Mouse (Mus musculus) embryonic facial prominence, embryonic 13.5 days (tissue): Measurements from ENCODE around the gene Dmrt1. TPM values are rescaled to one million over a fixed set of nuclear protein-coding genes. Genes with fewer than 3 reads are reported as not detected.

Source experiments
- ATAC-seq: fragments of 200-750 bp; cut with Nextera tagmentation; 2 replicates; pipeline ENCODE4 v1.8.0; 2017; ENCODE audit warnings: low read depth; ENCODE audit not compliant: insufficient number of reproducible peaks, insufficient read depth, low FRiP score, low TSS enrichment
- H3K27ac ChIP-seq: fragments of 300-500 bp; sonication (generic); 2 replicates; pipeline ENCODE4 v1.5.1; 2015; ENCODE audit warnings: moderate library complexity, mild to moderate bottlenecking, inconsistent platforms
- H3K27me3 ChIP-seq: fragments of 300-500 bp; sonication (generic); 2 replicates; pipeline ENCODE4 v1.6.1; 2015; ENCODE audit warnings: mild to moderate bottlenecking, inconsistent platforms
- H3K36me3 ChIP-seq: fragments of 300-500 bp; sonication (generic); 2 replicates; pipeline ENCODE4 v1.6.1; 2015; ENCODE audit warnings: mild to moderate bottlenecking, inconsistent platforms
- H3K4me1 ChIP-seq: fragments of 300-500 bp; sonication (generic); 2 replicates; pipeline ENCODE4 v1.6.1; 2015; ENCODE audit warnings: inconsistent platforms
- H3K4me2 ChIP-seq: fragments of 300-500 bp; sonication (generic); 2 replicates; pipeline ENCODE4 v1.6.1; 2015; ENCODE audit warnings: moderate library complexity, mild to moderate bottlenecking, inconsistent platforms
- H3K4me3 ChIP-seq: fragments of 300-500 bp; sonication (generic); 2 replicates; pipeline ENCODE4 v1.5.1; 2015; ENCODE audit warnings: mild to moderate bottlenecking, inconsistent platforms
- H3K9ac ChIP-seq: fragments of 300-500 bp; sonication (generic); 2 replicates; pipeline ENCODE4 v1.6.1; 2015; ENCODE audit warnings: mild to moderate bottlenecking, inconsistent platforms
- H3K9me3 ChIP-seq: fragments of 300-500 bp; sonication (generic); 2 replicates; pipeline ENCODE4 v1.6.1; 2016; ENCODE audit warnings: inconsistent platforms
- WGBS: fragments of 180-500 bp; shearing (Covaris S2); methylation state at CpG from one replicate; pipeline ENCODE4 v1.1.7; 2015; ENCODE audit warnings: mixed read lengths; 5-methylcytosine and 5-hydroxymethylcytosine counted together
- polyA plus RNA-seq: library from polyadenylated mRNA; unstranded; fragments of >200 nt; fragmentation: Nextera tagmentation; extraction: Ambion mirVana; gene quantifications from 2 replicates; pipeline ENCODE4 v1.2.1, GENCODE M21; 2015

Dmrt1 gene
- polyA plus RNA-seq, 1 experiment from 2014 or later, result 0.20 TPM

DNA sequence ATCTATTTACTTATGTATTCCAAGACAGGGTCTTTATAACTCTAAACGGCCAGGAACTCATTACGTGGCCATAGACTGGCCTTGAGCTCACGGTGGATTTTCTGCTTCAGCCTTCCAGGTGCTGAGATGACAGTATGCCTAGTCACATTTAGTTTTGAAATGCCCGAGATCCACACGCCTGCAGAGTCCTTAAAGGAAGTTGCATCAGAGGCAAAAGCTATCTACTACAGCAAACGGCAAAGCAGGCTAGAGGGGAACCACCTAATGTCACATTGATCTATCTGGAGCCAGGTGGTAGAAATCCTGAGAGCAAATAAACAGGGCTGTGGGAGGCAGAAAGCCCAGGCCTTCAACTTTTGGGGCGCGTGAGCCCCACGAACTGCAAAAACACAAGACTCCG, 540 bp upstream of the Dmrt1 start:
- no peak overlapping the region for H3K4me3 ChIP-seq
- H3K9ac ChIP-seq, result no peak overlapping the region
- WGBS, result 30% methylated on average over 10 of the region's 10 CpGs
- no peaks in the 10 kb centered on the region for H3K36me3 ChIP-seq
- H3K9me3 ChIP-seq, result peaks cover 4% of the 10 kb centered on the region; the same call in 1 of the 2 replicates
- H3K4me1 ChIP-seq, result peaks cover 16% of the 10 kb centered on the region
- no peak for ATAC-seq
- H3K27me3 ChIP-seq, result peaks cover 83% of the 10 kb centered on the region
- H3K27ac ChIP-seq, result no peak overlapping the region
- peak overlapping the region; percentile 61; the same call in 1 of the 2 replicates for H3K4me2 ChIP-seq

DNA sequence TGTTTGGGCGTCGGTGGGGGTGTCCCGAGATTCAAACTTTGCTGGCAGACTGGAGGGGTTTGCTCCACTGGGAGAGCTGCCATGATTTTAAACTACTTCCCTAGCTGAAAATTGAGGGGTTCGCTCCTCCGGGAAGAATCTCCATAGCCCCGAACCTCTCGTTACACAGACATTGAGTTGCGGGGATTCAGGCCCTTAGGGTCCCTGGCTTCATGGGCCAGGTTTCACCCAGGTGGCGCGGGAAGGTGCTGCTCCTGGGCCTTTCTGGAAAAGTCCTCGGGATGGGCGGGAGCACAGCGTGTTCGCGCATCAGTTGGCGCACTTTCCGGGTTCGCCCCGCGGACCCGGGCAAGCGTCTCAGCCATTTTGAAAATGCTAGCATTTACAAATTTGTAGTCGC, 1.2 kb downstream of the Dmrt1 start:
- WGBS, result 2% methylated on average over 23 of the region's 23 CpGs
- peak overlapping the region; percentile 61 for H3K4me2 ChIP-seq

DNA sequence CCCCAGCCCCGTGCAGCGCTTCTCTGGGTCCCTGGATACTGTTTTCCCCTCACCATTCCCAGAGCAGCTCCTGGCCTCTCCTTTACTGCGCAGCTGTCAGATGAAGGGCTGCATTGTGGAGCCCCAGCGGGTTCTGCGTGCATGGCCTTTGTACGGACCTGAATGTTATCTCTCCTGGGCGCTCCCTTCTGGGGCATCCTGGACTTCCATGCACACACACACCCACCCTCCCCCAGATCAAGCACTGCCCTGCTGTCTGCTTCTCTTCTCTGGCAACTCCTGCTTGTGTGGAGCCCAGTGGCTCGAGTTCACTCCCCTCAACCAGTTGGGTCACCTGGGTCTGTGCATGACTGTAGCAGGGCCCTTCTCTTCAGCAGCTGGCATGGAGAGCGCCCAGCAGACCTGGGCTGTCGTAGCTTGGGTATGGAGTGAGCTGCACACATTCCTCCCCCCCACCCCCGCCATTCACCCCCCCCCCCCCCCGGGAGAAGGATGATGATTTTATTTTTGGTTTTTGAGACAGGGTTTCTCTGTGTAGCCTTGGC, 9.6 kb downstream of the Dmrt1 start:
- no peak overlapping the region for H3K9ac ChIP-seq
- H3K9me3 ChIP-seq, result no peaks in the 10 kb centered on the region
- H3K36me3 ChIP-seq, result no peaks in the 10 kb centered on the region
- H3K27ac ChIP-seq, result no peak overlapping the region
- H3K27me3 ChIP-seq, result peaks cover 37% of the 10 kb centered on the region
- WGBS, result 31% methylated on average over 12 of the region's 12 CpGs
- H3K4me3 ChIP-seq, result no peak overlapping the region
- H3K4me2 ChIP-seq, result no peak overlapping the region
- H3K4me1 ChIP-seq, result no peaks in the 10 kb centered on the region
- 0 out of 2 replicates have a peak, but pooled peaks have one; percentile 56 for ATAC-seq

More for the DNA sequence above, 1.2 kb downstream of the Dmrt1 start:
- no peak for ATAC-seq
- Histone ChIP-seq H3K4me3 (peak overlapping the region; percentile 38), H3K27ac (no peak overlapping the region), H3K4me1 (peaks cover 16% of the 10 kb centered on the region), H3K9me3 (peaks cover 4% of the 10 kb centered on the region; the same call in 1 of the 2 replicates), H3K36me3 (no peaks in the 10 kb centered on the region), H3K27me3 (peaks cover 82% of the 10 kb centered on the region), H3K9ac (no peak overlapping the region)

DNA sequence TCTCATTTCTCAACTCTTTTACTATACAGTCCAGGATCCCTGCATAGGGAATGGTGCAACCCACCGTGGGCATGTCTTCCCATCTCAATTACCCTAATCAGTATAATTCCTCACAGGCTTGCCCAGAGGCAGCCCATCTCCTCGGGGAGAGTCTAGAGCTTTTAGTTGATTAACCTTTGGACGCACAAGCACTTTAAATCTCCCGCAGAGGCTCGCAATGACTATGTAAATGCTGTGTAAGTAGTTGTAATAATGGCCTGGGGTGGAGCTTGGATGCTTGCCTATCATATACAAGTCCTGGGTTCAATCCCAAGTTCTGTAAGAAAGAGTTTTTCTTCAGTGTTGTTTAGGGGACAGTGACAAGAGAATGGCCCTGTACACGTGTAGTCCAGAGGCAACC, 18.7 kb downstream of the Dmrt1 start:
- Histone ChIP-seq H3K27ac (no peak overlapping the region), H3K27me3 (no peaks in the 10 kb centered on the region; the same call in 1 of the 2 replicates), H3K9me3 (no peaks in the 10 kb centered on the region), H3K4me2 (no peak overlapping the region), H3K36me3 (no peaks in the 10 kb centered on the region), H3K4me1 (no peaks in the 10 kb centered on the region), H3K9ac (no peak overlapping the region), H3K4me3 (no peak overlapping the region)
- ATAC-seq, result no peak
- WGBS, result 63% methylated on average over 6 of the region's 6 CpGs

DNA sequence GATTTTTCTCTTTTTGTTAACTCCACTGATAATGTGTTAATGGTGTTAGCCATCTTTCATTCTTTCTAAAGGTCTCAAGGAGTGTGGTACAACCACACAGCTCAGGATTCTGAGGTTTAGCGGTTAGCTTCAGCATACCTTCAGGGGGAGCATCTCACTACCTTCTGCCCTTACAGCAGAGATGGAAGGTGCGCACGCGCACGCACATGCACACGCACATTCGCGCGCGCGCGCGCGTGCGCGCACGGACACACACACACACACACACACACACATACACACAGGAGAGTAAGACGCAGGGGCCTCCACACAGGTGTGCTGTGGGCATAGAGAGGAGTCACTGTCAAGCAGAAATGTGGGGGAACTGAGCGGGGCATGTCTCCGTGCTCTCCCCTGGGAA, 20.3 kb downstream of the Dmrt1 start:
- no peak overlapping the region for H3K4me2 ChIP-seq
- WGBS, result 98% methylated on average over 20 of the region's 20 CpGs
- H3K4me3 ChIP-seq, result no peak overlapping the region
- ATAC-seq, result no peak
- H3K27ac ChIP-seq, result no peak overlapping the region
- H3K4me1 ChIP-seq, result no peaks in the 10 kb centered on the region
- H3K36me3 ChIP-seq, result no peaks in the 10 kb centered on the region
- no peaks in the 10 kb centered on the region; the same call in 1 of the 2 replicates for H3K27me3 ChIP-seq
- H3K9me3 ChIP-seq, result no peaks in the 10 kb centered on the region
- no peak overlapping the region for H3K9ac ChIP-seq

DNA sequence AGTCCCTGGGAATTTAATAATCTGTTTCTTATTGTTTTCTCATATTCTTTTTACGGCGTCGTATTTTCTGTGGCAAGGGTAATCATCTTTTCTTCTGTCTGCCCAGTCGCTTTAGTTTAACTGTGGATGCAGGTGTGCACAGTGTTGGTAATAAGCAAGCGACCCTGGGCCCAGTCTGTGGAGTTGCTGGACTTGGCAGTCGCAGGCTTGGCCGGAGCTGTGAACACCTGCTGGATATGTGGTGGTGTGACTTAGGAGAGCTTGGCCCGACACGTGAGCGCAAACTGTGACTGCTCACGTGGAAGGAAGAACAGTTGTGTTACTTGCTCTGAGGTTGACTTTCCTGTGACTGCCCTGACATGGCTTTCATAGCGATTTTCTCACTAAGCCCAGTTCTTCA, 24.3 kb downstream of the Dmrt1 start:
- Histone ChIP-seq H3K4me2 (no peak overlapping the region), H3K4me1 (no peaks in the 10 kb centered on the region), H3K27me3 (no peaks in the 10 kb centered on the region), H3K9me3 (peaks cover 5% of the 10 kb centered on the region; the same call in 1 of the 2 replicates), H3K27ac (no peak overlapping the region), H3K4me3 (no peak overlapping the region), H3K9ac (no peak overlapping the region), H3K36me3 (no peaks in the 10 kb centered on the region)
- 67% methylated on average over 12 of the region's 12 CpGs for WGBS
- ATAC-seq, result no peak

DNA sequence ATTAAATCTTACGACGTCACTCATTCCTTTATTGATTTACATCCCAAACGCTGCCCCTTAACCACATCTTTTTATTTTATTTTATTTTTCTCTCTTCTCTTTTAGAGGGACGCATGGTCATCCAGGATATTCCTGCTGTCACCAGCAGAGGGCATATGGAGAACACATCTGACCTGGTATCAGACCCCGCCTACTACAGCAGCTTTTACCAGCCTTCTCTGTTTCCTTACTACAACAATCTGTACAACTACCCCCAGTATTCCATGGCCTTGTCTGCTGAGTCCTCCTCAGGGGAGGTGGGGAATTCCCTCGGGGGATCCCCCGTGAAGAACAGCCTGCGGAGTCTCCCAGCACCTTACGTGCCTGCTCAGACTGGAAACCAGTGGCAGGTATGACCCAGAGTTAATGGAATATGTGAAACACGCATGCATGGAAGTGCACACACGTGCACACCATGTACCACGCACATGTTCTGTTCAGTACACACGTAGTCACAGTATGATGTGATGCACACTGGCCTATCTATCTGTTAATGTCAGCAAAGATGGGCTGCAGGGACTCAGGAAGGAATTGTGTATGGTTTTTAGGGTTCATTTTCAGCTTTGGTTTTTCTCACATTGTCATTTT, 40.4 kb downstream of the Dmrt1 start:
- no peak overlapping the region for H3K9ac ChIP-seq

DNA sequence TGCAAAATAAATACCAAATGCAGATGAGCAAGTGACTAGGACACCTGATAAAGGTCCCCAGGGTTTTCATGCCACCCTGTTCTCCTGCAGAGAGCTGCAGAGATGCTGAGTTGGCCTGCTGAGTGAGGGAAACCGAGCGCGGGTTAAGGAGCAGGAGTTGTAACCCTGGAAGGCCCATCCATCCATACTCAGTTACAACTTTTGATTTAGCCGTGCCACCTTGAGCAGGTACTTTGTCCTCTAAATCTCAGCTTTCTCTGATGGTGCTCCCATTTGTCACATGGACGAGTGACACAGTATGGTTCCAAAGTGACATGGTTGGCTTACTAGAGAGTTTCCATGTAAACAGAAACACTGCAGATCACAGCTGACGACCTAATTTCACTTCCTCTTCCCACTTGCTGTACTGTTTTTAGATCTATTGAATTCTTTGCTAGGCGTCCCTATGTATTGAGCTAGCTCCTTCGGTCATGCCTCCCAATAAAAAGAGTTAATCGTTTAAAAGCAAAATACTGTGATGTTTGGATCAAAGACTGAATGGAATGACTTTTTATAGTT, 41.7 kb downstream of the Dmrt1 start:
- WGBS, result 76% methylated on average over 9 of the region's 9 CpGs

More for the DNA sequence above, 40.4 kb downstream of the Dmrt1 start:
- Histone ChIP-seq H3K4me2 (no peak overlapping the region), H3K4me3 (no peak overlapping the region), H3K27ac (no peak overlapping the region), H3K27me3 (peaks cover 8% of the 10 kb centered on the region), H3K4me1 (no peaks in the 10 kb centered on the region), H3K9me3 (no peaks in the 10 kb centered on the region), H3K36me3 (no peaks in the 10 kb centered on the region)
- ATAC-seq, result 0 out of 2 replicates have a peak, but pooled peaks have one; percentile 37
- WGBS, result 32% methylated on average over 13 of the region's 13 CpGs

DNA sequence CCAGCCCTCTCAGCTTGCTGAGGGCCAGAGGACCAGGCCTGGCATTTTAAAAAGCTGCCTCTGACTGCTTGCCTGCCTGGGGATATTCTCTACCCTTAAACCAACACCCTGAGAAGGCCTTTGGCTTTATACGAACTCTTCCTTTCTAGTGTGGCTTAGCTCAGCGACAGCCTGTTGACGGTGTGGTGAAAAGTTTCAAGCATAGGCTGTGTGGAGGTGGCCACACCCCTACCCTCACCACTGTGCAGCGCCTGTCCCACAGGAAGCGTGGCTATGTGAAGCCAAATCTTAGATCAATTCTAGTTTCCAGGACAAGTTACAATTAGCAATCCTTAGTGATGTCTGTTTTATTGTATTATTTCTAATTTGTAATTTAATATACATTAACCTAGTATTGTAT, 44.9 kb downstream of the Dmrt1 start:
- Histone ChIP-seq H3K4me3 (no peak overlapping the region), H3K4me1 (no peaks in the 10 kb centered on the region), H3K9ac (no peak overlapping the region)

More for the DNA sequence above, 41.7 kb downstream of the Dmrt1 start:
- no peak overlapping the region for H3K9ac ChIP-seq
- H3K4me1 ChIP-seq, result no peaks in the 10 kb centered on the region
- no peak overlapping the region for H3K27ac ChIP-seq
- no peaks in the 10 kb centered on the region for H3K9me3 ChIP-seq
- no peak for ATAC-seq
- H3K36me3 ChIP-seq, result no peaks in the 10 kb centered on the region
- peaks cover 8% of the 10 kb centered on the region for H3K27me3 ChIP-seq
- no peak overlapping the region for H3K4me3 ChIP-seq
- H3K4me2 ChIP-seq, result no peak overlapping the region

DNA sequence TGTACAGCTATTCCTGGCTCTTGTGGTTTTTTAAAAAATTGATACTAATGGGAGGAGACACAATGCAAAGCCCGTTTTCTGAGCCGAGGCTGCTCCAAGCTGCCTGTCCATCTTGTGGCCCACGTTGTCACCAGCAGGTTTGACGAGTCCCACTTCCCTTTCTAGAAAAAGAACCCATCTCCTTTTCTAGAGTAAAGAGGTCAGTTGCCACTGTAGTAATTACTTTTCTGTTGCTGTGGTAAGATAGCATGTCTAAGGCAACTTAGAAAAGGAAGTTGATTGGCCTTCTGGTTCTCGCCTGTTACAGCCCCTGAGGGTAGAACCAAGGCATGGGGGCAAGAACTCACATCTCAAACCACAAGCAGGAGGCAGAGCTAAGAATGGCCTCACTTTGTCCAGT, 45.6 kb downstream of the Dmrt1 start:
- H3K36me3 ChIP-seq, result no peaks in the 10 kb centered on the region
- 46% methylated on average over 5 of the region's 5 CpGs for WGBS
- no peaks in the 10 kb centered on the region for H3K9me3 ChIP-seq
- no peak overlapping the region for H3K9ac ChIP-seq
- no peak overlapping the region for H3K4me3 ChIP-seq
- H3K4me1 ChIP-seq, result no peaks in the 10 kb centered on the region
- H3K4me2 ChIP-seq, result no peak overlapping the region
- peaks cover 2% of the 10 kb centered on the region; the same call in 1 of the 2 replicates for H3K27me3 ChIP-seq
- H3K27ac ChIP-seq, result no peak overlapping the region
- ATAC-seq, result no peak

More for the DNA sequence above, 44.9 kb downstream of the Dmrt1 start:
- Histone ChIP-seq H3K27me3 (no peaks in the 10 kb centered on the region; the same call in 1 of the 2 replicates), H3K27ac (no peak overlapping the region), H3K36me3 (no peaks in the 10 kb centered on the region), H3K4me2 (no peak overlapping the region), H3K9me3 (no peaks in the 10 kb centered on the region)
- 56% methylated on average over 5 of the region's 5 CpGs for WGBS
- ATAC-seq, result no peak

DNA sequence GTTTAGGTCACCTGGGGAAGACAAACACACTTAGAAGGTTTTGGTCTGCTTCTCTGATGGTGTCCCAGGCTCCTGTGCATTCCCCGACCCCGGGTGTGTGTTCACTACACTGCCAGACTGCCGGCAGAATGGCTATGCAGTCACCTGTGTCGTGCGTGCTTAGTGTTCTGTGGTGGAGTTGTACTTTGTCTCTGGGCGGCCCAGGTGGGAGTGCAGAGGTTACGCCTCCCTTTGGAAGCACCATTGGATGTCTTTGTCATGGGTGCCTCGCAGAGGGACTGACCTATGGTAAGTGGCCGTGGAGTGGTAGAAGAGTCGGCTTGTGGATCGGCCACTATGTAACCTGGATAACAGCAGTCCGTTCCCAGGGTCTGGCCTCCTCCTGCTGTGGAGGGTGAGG, 59.0 kb downstream of the Dmrt1 start:
- WGBS, result 86% methylated on average over 12 of the region's 12 CpGs

DNA sequence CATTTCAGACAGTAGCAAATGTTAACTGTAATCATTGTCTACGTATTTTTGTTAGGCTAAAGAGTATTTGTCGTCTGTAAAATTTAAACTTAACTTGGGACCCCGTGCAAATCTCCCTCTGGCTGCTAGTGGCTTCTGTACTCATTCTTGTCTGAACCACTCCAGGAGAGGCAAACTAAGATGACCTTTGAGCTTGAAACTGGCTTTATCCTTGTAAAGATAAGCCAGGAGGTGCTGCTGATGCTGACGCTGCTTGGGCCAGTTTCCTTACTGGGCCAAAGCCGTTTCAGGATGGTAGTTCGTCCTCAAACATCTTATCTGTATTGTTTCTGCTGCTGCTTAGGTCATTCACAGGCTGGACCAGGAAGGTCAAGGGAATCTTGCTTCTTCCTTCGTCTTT, 64.4 kb downstream of the Dmrt1 start:
- no peak overlapping the region for H3K4me2 ChIP-seq
- H3K9ac ChIP-seq, result no peak overlapping the region
- H3K27ac ChIP-seq, result no peak overlapping the region
- H3K9me3 ChIP-seq, result no peaks in the 10 kb centered on the region
- H3K4me1 ChIP-seq, result peaks cover 4% of the 10 kb centered on the region
- H3K4me3 ChIP-seq, result no peak overlapping the region
- ATAC-seq, result no peak
- WGBS, result 82% methylated on average over 7 of the region's 7 CpGs
- H3K36me3 ChIP-seq, result no peaks in the 10 kb centered on the region
- peaks cover 82% of the 10 kb centered on the region for H3K27me3 ChIP-seq

More for the DNA sequence above, 59.0 kb downstream of the Dmrt1 start:
- Histone ChIP-seq H3K27me3 (peaks cover 45% of the 10 kb centered on the region), H3K9me3 (no peaks in the 10 kb centered on the region), H3K4me3 (no peak overlapping the region), H3K36me3 (no peaks in the 10 kb centered on the region), H3K4me1 (no peaks in the 10 kb centered on the region), H3K9ac (no peak overlapping the region), H3K4me2 (no peak overlapping the region), H3K27ac (no peak overlapping the region)
- ATAC-seq, result no peak
